Mouse (Mus musculus): ENCODE data around the gene Ddx23. TPM values are rescaled to one million over a fixed set of nuclear protein-coding genes. Genes with fewer than 3 reads are reported as not detected.

Ddx23 gene
- polyA plus RNA-seq, 1 experiment from 2014 or later: 16.4 TPM

GRCm38 (mm10) chr15:98685926-98686325, 23.2 kb upstream of the Ddx23 start:
- peaks cover 18% of the 10 kb centered on the region for H3K4me1 ChIP-seq (replicated peaks)
- H3K27me3 ChIP-seq (replicated peaks): no peaks in the 10 kb centered on the region
- no peaks in the 10 kb centered on the region for H3K36me3 ChIP-seq
- 68% methylated on average over 3 of the region's 3 CpGs for WGBS
- no peaks in the 10 kb centered on the region for H3K9me3 ChIP-seq (replicated peaks)
- H3K4me3 ChIP-seq: no peak overlapping the region
- H3K9ac ChIP-seq: no peak overlapping the region
- ATAC-seq (ENCODE audit: insufficient number of reproducible peaks, low FRiP score): no peak
- H3K4me2 ChIP-seq: no peak overlapping the region
- H3K27ac ChIP-seq (ENCODE audit: poor library complexity, severe bottlenecking): no peak overlapping the region

DNA sequence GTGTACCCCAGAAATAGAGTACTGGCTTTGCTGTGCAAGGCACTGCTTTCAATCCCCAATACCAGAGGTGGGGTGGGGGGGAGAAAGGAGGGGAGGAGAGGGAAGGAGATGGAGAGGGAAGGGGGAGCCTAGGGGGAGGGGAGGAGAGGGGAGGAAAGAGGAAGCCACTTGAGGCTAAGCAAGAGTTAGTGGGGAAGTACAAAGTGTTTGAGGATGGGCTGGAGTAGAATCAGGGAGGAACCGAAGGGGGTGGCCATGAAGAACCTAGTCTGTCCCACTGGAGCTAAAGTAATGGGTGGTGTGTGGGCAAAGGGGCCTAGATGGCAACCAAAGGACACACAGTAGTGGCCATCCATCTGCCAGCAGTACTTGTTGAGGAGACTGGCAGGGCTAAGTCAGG, 21.1 kb upstream of the Ddx23 start:
- H3K4me3 ChIP-seq: no peak overlapping the region
- no peak overlapping the region for H3K27ac ChIP-seq (ENCODE audit: poor library complexity, severe bottlenecking)
- H3K9ac ChIP-seq: no peak overlapping the region
- 70% methylated on average over 1 of the region's 1 CpGs for WGBS
- no peaks in the 10 kb centered on the region for H3K36me3 ChIP-seq
- no peak overlapping the region for H3K4me2 ChIP-seq
- H3K4me1 ChIP-seq (replicated peaks): peaks cover 9% of the 10 kb centered on the region
- peaks cover 9% of the 10 kb centered on the region; the same call in 1 of the 2 replicates for H3K27me3 ChIP-seq (replicated peaks)
- H3K9me3 ChIP-seq (replicated peaks): no peaks in the 10 kb centered on the region
- ATAC-seq (ENCODE audit: insufficient number of reproducible peaks, low FRiP score): no peak

- Histone ChIP-seq H3K4me3 (no peak overlapping the region), H3K4me2 (peak overlapping the region; percentile 10; the same call in 1 of the 2 replicates), H3K27me3 (replicated peaks) (peaks cover 12% of the 10 kb centered on the region; the same call in 1 of the 2 replicates), H3K27ac (ENCODE audit: poor library complexity, severe bottlenecking) (no peak overlapping the region), H3K36me3 (no peaks in the 10 kb centered on the region), H3K9ac (no peak overlapping the region), H3K9me3 (replicated peaks) (no peaks in the 10 kb centered on the region), H3K4me1 (replicated peaks) (peaks cover 5% of the 10 kb centered on the region)
- ATAC-seq (ENCODE audit: insufficient number of reproducible peaks, low FRiP score): no peak
- WGBS: 53% methylated on average over 10 of the region's 10 CpGs
Measured at GRCm38 (mm10) chr15:98683177-98683576, 20.5 kb upstream of the Ddx23 start.

GRCm38 (mm10) chr15:98681633-98682032, 18.9 kb upstream of the Ddx23 start:
- H3K4me3 ChIP-seq: no peak overlapping the region
- no peak overlapping the region for H3K27ac ChIP-seq (ENCODE audit: poor library complexity, severe bottlenecking)
- H3K9me3 ChIP-seq (replicated peaks): no peaks in the 10 kb centered on the region
- H3K4me1 ChIP-seq (replicated peaks): peaks cover 15% of the 10 kb centered on the region
- 73% methylated on average over 7 of the region's 7 CpGs for WGBS
- no peak overlapping the region for H3K9ac ChIP-seq
- H3K36me3 ChIP-seq: no peaks in the 10 kb centered on the region
- no peak overlapping the region for H3K4me2 ChIP-seq
- H3K27me3 ChIP-seq (replicated peaks): peaks cover 15% of the 10 kb centered on the region
- ATAC-seq (ENCODE audit: insufficient number of reproducible peaks, low FRiP score): no peak

- Histone ChIP-seq H3K36me3 (no peaks in the 10 kb centered on the region), H3K9me3 (replicated peaks) (no peaks in the 10 kb centered on the region), H3K4me3 (no peak overlapping the region), H3K9ac (no peak overlapping the region), H3K4me2 (no peak overlapping the region), H3K27ac (ENCODE audit: poor library complexity, severe bottlenecking) (no peak overlapping the region), H3K4me1 (replicated peaks) (peaks cover 24% of the 10 kb centered on the region), H3K27me3 (replicated peaks) (peaks cover 25% of the 10 kb centered on the region)
- WGBS: 76% methylated on average over 8 of the region's 8 CpGs
- ATAC-seq (ENCODE audit: insufficient number of reproducible peaks, low FRiP score): no peak
Measured at GRCm38 (mm10) chr15:98680660-98681059, 18.0 kb upstream of the Ddx23 start.

DNA sequence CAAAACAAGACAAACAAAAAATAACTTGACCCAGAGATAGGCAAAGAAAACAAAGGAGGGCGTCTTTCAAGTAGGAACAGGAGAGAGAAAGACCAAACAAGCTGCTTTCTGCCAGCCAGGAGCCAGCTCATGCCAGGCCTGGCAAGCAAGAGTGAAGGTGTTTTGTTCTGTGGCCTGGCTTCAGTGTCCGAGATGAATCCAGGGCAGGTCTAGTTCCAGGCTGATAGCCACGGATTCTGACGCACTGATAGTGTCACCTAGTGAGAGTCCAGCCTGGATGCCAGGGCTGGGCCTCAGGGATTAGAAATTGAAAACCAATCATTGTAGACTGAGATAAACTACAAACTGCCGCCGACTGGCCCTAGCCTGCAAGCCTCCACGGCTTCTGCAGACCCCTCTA, 15.3 kb upstream of the Ddx23 start:
- no peak overlapping the region for H3K27ac ChIP-seq (ENCODE audit: poor library complexity, severe bottlenecking)
- 48% methylated on average over 7 of the region's 7 CpGs for WGBS
- no peak overlapping the region for H3K4me2 ChIP-seq
- H3K36me3 ChIP-seq: no peaks in the 10 kb centered on the region
- H3K27me3 ChIP-seq (replicated peaks): peaks cover 42% of the 10 kb centered on the region
- H3K4me1 ChIP-seq (replicated peaks): peaks cover 35% of the 10 kb centered on the region
- H3K9me3 ChIP-seq (replicated peaks): no peaks in the 10 kb centered on the region
- ATAC-seq (ENCODE audit: insufficient number of reproducible peaks, low FRiP score): no peak
- H3K9ac ChIP-seq: no peak overlapping the region
- no peak overlapping the region for H3K4me3 ChIP-seq

DNA sequence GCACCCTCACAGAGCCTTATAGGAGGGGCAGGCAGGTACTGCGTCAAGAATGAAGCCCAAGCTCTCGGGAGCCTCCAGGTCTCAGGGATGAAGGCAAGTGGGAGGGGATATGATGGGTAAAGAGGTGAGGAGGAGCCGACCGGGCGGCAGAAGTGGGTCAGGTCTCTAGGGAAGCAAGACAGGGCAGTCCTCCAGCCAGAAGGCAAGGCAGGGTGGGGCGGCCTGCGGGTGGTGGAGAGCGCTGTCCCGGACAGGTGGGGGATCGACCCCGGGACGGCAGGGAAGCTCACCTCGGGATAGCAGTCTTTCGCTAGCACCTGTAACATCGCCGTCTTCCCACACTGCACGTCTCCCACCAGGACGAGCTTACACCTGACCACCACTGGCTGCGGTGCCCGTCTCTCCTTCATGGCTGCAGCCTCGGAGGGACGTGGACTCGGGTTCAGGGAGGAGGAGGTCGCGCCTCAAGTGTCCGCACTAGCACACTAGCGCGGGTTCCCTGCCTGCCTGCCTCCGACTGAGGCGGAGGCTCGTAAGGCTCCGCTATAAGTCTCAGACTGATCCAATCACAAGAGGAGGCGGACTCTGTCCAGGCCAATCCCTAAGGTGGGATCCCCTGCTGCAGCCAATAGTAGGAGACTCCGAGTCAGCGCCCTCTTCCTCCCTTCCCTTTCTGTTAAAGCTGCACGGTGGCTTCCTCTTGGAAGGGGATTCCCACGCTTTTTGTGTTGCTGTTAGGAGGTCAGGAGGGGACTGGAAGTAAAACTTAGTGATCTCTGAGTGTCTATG, 14.4 kb upstream of the Ddx23 start, which contains the start of gene Rnd1:
Rnd1 (minus strand) TSS at position 522 of the 789 bp plus-strand sequence.
- Histone ChIP-seq H3K36me3 (no peaks in the 10 kb centered on the region), H3K9me3 (replicated peaks) (no peaks in the 10 kb centered on the region), H3K27me3 (replicated peaks) (peaks cover 42% of the 10 kb centered on the region), H3K4me3 (peak within 1 kb of the TSS; percentile 51), H3K27ac (ENCODE audit: poor library complexity, severe bottlenecking) (no peak within 1 kb of the TSS), H3K4me2 (peak within 1 kb of the TSS; percentile 98), H3K9ac (peak within 1 kb of the TSS; percentile 68), H3K4me1 (replicated peaks) (peaks cover 42% of the 10 kb centered on the region)
- under 1% methylated on average over 37 of the region's 37 CpGs for WGBS
- peak; percentile 87 for ATAC-seq (ENCODE audit: insufficient number of reproducible peaks, low FRiP score)

DNA sequence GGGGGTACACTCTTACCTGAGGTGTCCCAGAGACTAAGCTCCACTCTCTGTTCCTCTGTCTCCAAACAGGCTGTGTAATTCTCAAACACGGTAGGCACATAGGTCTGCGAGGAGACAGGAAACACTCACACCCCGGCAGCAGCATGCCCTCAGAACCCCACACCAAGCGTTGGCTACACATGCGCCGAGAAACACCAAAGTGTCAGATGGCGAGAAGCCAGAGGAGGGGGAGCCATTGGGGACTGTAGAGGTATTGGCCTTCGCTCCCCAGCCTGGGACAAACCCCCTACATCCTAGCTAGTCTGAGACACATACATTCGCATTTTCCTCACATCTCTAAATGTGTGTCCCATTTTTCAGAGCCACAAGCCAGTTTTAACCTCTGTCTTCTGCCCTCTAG, 13.8 kb upstream of the Ddx23 start:
- H3K4me2 ChIP-seq: peak overlapping the region; percentile 98
- H3K9ac ChIP-seq: peak overlapping the region; percentile 68
- H3K4me1 ChIP-seq (replicated peaks): peaks cover 42% of the 10 kb centered on the region
- no peak for ATAC-seq (ENCODE audit: insufficient number of reproducible peaks, low FRiP score)
- WGBS: 1% methylated on average over 9 of the region's 9 CpGs
- H3K4me3 ChIP-seq: peak overlapping the region; percentile 51
- no peak overlapping the region for H3K27ac ChIP-seq (ENCODE audit: poor library complexity, severe bottlenecking)
- no peaks in the 10 kb centered on the region for H3K36me3 ChIP-seq
- H3K27me3 ChIP-seq (replicated peaks): peaks cover 42% of the 10 kb centered on the region
- no peaks in the 10 kb centered on the region for H3K9me3 ChIP-seq (replicated peaks)

DNA sequence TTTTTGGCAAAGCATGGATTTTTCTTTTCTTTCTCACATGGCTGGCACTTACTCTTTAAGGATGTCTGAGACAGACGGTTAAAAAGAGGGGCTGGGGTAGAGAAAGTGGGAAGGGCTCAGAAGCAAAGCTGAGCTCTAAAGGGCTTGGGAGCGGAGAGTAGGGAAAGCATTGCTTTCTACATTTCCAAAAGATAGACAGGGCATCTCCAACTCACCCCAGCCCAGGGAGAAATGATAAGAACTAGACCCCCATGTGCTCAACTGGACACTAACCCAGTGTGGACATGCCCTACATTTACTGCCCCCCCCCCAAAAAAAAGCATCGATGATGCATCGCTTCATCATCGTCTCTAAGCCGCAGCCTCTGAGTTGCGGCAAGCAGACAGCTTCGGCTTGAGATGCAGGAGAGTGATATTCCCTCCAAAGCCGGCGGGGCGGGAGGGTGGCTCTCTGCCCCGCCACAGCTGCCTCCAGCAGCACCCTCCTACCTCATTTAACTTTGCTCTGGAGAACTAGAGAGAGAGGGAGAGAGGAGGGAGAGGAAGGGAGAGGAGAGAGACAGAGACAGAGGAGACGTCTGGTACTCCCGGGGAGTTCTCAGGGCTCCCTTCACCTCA, 13.0 kb upstream of the Ddx23 start:
- H3K9ac ChIP-seq: peak overlapping the region; percentile 68
- H3K9me3 ChIP-seq (replicated peaks): no peaks in the 10 kb centered on the region
- 10% methylated on average over 14 of the region's 14 CpGs for WGBS
- no peak overlapping the region for H3K27ac ChIP-seq (ENCODE audit: poor library complexity, severe bottlenecking)
- peak overlapping the region; percentile 98 for H3K4me2 ChIP-seq
- peaks cover 42% of the 10 kb centered on the region for H3K4me1 ChIP-seq (replicated peaks)
- H3K4me3 ChIP-seq: peak overlapping the region; percentile 51
- peaks cover 42% of the 10 kb centered on the region for H3K27me3 ChIP-seq (replicated peaks)
- no peak for ATAC-seq (ENCODE audit: insufficient number of reproducible peaks, low FRiP score)
- no peaks in the 10 kb centered on the region for H3K36me3 ChIP-seq

DNA sequence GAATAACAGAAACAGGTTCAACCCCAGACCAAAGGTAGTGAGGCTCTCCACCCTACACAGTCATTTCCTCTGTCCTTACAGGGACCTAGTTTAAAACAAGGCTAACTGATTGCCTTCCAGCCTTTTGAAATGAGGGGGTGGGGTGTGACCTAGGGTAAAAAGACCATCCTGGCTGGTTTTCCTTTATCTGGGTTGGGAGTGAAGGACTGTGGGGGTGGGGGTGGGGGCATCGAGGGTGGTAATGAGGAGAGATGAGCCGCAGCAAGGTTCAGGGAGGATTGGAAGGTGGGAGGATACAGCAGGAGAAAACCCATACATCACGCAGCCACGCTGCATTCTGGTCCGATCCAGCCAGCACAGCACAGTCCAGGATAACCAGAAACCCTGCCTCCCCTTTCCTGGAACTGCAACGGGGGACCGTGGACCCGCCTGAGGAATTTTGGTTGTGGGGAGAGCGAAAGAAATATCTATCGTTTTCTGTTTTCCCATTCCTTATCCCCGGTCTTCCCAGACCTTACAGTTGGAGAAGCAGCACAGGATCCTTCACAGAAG, 12.4 kb upstream of the Ddx23 start:
- ATAC-seq (ENCODE audit: insufficient number of reproducible peaks, low FRiP score): no peak

More for the DNA sequence above, 12.4 kb upstream of the Ddx23 start:
- Histone ChIP-seq H3K4me3 (0 out of 2 replicates have a peak overlapping the region, but pooled peaks have one; percentile 2), H3K27me3 (replicated peaks) (peaks cover 42% of the 10 kb centered on the region), H3K27ac (ENCODE audit: poor library complexity, severe bottlenecking) (no peak overlapping the region), H3K9me3 (replicated peaks) (no peaks in the 10 kb centered on the region), H3K4me1 (replicated peaks) (peaks cover 42% of the 10 kb centered on the region), H3K4me2 (peak overlapping the region; percentile 98), H3K9ac (0 out of 2 replicates have a peak overlapping the region, but pooled peaks have one; percentile 29), H3K36me3 (no peaks in the 10 kb centered on the region)
- WGBS: 27% methylated on average over 11 of the region's 11 CpGs
